Mouse (Mus musculus): Measurements from ENCODE around the gene Nucb2. TPM values are rescaled to one million over a fixed set of nuclear protein-coding genes. Genes with fewer than 3 reads are reported as not detected.

Nucb2 gene
- polyA plus RNA-seq, 1 experiment from 2014 or later = 17.3 TPM

DNA sequence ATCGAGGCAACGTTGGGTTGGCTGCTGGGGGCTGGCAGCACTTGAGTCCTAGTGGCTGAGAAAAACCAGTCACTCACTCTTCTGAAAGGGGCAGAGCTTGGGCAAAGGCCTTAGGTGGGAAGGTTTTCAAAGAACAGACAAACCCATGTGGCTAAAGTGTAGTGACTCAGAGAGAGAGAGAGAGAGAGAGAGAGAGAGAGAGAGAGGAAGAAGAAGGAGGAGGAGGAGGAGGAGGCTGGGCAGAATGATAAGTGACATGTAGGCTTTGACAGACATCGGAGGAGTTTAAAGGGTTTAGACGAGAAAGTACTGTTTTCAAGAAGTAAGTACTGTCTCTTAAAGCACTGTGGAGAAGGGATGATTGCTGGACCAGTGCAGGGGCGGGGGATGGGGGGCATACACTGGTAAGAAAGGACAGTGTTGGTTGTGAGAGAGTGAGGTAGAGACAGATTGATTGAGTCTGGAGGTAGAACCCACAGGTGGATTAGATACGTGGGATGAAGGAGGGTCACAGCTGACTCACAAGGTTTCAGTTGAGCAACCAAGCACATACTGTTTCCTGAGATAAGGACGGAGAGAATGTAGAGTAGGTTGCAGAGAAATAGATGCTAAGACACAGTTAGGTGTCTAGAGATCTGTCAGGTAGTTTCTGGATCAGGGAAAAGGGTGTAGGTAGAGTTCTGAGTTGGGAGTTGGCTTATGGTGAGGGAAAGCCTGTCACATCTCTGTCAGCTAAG lies 10.7 kb upstream of the Nucb2 start:
- Histone ChIP-seq H3K27me3 (no peaks in the 10 kb centered on the region), H3K27ac (replicated peaks) (no peak overlapping the region), H3K4me2 (replicated peaks) (no peak overlapping the region), H3K9ac (replicated peaks) (no peak overlapping the region), H3K4me1 (no peaks in the 10 kb centered on the region), H3K36me3 (no peaks in the 10 kb centered on the region), H3K9me3 (0 out of 2 replicates have a peak, but pooled peaks cover 3% of the 10 kb centered on the region), H3K4me3 (no peak overlapping the region)
- WGBS = 84% methylated on average over 7 of the region's 7 CpGs
- no peak for ATAC-seq (ENCODE audit: low FRiP score, low read depth)

DNA sequence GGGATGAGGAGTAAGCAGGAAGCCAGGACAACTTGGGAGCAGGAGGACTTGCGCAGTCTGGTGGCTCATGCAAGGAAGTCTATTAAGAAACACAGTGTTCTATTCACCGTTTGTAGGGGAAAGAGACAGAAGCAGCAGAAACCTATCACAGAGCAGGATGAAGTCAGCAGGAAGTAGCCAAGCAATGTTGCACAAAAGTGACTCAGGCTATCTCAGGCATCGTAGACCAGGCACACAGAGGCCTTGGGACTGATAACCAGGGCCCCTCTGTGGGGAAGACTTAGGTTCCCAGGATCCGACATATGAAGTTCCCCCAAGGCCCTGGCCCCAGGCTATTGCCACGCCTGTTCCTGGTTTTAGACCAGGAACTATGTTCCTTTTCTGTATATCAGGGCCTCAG lies 9.6 kb upstream of the Nucb2 start:
- WGBS = 86% methylated on average over 5 of the region's 5 CpGs
- Histone ChIP-seq H3K27me3 (no peaks in the 10 kb centered on the region), H3K4me2 (replicated peaks) (no peak overlapping the region), H3K36me3 (no peaks in the 10 kb centered on the region), H3K9ac (replicated peaks) (no peak overlapping the region), H3K9me3 (0 out of 2 replicates have a peak, but pooled peaks cover 3% of the 10 kb centered on the region), H3K27ac (replicated peaks) (no peak overlapping the region), H3K4me1 (no peaks in the 10 kb centered on the region), H3K4me3 (no peak overlapping the region)
- ATAC-seq (ENCODE audit: low FRiP score, low read depth) = no peak

GRCm38 (mm10) chr7:116496760-116497159 lies 7.4 kb upstream of the Nucb2 start:
- Histone ChIP-seq H3K4me2 (replicated peaks) (no peak overlapping the region), H3K4me3 (no peak overlapping the region), H3K27ac (replicated peaks) (no peak overlapping the region), H3K36me3 (no peaks in the 10 kb centered on the region), H3K9ac (replicated peaks) (no peak overlapping the region), H3K27me3 (no peaks in the 10 kb centered on the region), H3K9me3 (0 out of 2 replicates have a peak, but pooled peaks cover 3% of the 10 kb centered on the region), H3K4me1 (no peaks in the 10 kb centered on the region)
- ATAC-seq (ENCODE audit: low FRiP score, low read depth) = no peak
- WGBS = 92% methylated on average over 4 of the region's 4 CpGs

DNA sequence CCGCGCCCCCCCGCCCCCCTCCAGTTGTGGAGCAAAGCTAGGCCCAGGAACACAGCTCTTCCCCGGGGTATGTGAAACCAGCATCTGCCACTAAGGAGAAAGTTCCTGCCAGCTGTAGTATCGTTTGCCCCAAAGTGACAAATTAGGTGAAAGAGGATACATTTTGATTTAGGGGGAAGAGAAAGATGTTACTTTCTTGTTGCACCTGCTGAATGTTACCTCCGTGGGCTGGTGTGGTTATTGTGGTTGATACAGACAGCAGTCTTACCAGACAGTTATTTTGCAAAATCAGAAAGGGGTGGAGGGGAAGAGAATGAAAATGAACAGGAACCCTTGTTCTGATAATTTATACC lies 625 bp downstream of the Nucb2 start:
- Histone ChIP-seq H3K9me3 (no peaks in the 10 kb centered on the region), H3K27me3 (no peaks in the 10 kb centered on the region), H3K4me1 (peaks cover 12% of the 10 kb centered on the region), H3K27ac (replicated peaks) (peak overlapping the region; percentile 78; the same call in 1 of the 2 replicates), H3K9ac (replicated peaks) (peak overlapping the region; percentile 70), H3K4me2 (replicated peaks) (peak overlapping the region; percentile 76), H3K4me3 (peak overlapping the region; percentile 65), H3K36me3 (no peaks in the 10 kb centered on the region)
- no peak for ATAC-seq (ENCODE audit: low FRiP score, low read depth)
- 5% methylated on average over 6 of the region's 6 CpGs for WGBS

GRCm38 (mm10) chr7:116514030-116514429 lies 9.9 kb downstream of the Nucb2 start:
- Histone ChIP-seq H3K9ac (replicated peaks) (no peak overlapping the region), H3K36me3 (0 out of 2 replicates have a peak, but pooled peaks cover 3% of the 10 kb centered on the region), H3K27ac (replicated peaks) (no peak overlapping the region), H3K4me3 (no peak overlapping the region), H3K4me1 (no peaks in the 10 kb centered on the region), H3K27me3 (no peaks in the 10 kb centered on the region), H3K4me2 (replicated peaks) (no peak overlapping the region), H3K9me3 (no peaks in the 10 kb centered on the region)
- ATAC-seq (ENCODE audit: low FRiP score, low read depth) = no peak
- WGBS = 93% methylated on average over 5 of the region's 5 CpGs

- Histone ChIP-seq H3K27me3 (no peaks in the 10 kb centered on the region), H3K27ac (replicated peaks) (no peak overlapping the region), H3K9ac (replicated peaks) (no peak overlapping the region), H3K36me3 (0 out of 2 replicates have a peak, but pooled peaks cover 3% of the 10 kb centered on the region), H3K4me2 (replicated peaks) (no peak overlapping the region), H3K4me3 (no peak overlapping the region), H3K4me1 (no peaks in the 10 kb centered on the region), H3K9me3 (no peaks in the 10 kb centered on the region)
- ATAC-seq (ENCODE audit: low FRiP score, low read depth) = no peak
- WGBS = 86% methylated on average over 9 of the region's 9 CpGs
These were observed 10.4 kb downstream of the Nucb2 start for GRCm38 (mm10) chr7:116514546-116514945.

DNA sequence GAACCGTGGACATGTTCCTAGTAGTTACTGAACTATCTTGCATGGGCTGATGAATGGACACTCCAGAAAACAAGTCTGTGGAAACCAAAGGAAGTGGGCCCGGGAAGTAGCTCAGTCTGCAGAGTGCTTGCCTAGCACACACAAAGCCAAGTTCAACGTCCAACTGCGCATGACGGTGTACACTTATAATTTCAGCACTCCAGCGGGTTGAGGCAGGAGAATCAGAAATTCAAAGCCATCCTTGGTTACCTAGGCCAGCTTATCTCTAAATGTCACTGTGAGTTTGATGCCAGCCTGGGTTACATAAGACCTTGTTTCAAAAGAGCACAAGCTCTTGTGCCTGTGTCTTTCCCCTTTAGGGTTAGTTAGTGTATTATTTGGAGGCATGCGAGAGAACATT lies 10.9 kb downstream of the Nucb2 start:
- WGBS = 90% methylated on average over 7 of the region's 7 CpGs
- no peak overlapping the region for H3K4me3 ChIP-seq

DNA sequence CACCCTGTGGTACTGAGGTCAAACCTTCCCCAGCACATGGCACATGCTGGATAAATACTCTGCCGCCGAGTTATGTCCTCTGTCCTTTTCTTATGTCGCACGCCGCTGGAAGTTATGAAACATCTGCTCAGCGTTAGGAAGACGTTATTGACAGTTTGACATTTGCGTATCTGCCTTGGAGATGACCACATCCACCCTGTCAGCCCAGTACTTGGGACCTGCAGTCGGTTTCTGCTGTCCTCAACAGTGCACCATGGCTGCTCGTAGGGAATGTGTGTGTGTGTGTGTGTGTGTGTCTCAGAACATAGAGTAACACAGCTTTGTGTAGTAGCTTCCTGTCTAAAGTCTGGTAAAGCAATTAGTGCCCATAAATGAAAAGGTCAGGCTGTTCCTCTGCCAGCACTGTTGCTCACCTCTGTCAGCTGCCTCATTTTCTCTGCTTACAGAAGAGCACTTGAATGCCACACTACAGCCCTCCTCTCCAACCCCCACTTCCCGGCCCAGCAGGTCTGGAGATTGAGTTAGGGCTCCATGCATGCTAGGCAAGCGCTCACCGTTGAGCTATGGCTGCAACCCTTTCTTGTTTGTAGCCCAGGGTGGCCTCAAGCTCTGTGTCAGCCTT lies 11.5 kb downstream of the Nucb2 start:
- H3K4me1 ChIP-seq = no peaks in the 10 kb centered on the region
- no peak overlapping the region for H3K27ac ChIP-seq (replicated peaks)
- no peak overlapping the region for H3K4me3 ChIP-seq
- 0 out of 2 replicates have a peak, but pooled peaks cover 3% of the 10 kb centered on the region for H3K36me3 ChIP-seq
- no peak overlapping the region for H3K4me2 ChIP-seq (replicated peaks)
- H3K9me3 ChIP-seq = no peaks in the 10 kb centered on the region
- H3K9ac ChIP-seq (replicated peaks) = no peak overlapping the region
- no peaks in the 10 kb centered on the region for H3K27me3 ChIP-seq
- ATAC-seq (ENCODE audit: low FRiP score, low read depth) = no peak
- WGBS = 80% methylated on average over 13 of the region's 13 CpGs

More for the DNA sequence above, 10.9 kb downstream of the Nucb2 start:
- H3K9ac ChIP-seq (replicated peaks) = no peak overlapping the region
- H3K9me3 ChIP-seq = no peaks in the 10 kb centered on the region
- no peak for ATAC-seq (ENCODE audit: low FRiP score, low read depth)
- H3K27me3 ChIP-seq = no peaks in the 10 kb centered on the region
- 0 out of 2 replicates have a peak, but pooled peaks cover 3% of the 10 kb centered on the region for H3K36me3 ChIP-seq
- H3K4me2 ChIP-seq (replicated peaks) = no peak overlapping the region
- no peaks in the 10 kb centered on the region for H3K4me1 ChIP-seq
- no peak overlapping the region for H3K27ac ChIP-seq (replicated peaks)

DNA sequence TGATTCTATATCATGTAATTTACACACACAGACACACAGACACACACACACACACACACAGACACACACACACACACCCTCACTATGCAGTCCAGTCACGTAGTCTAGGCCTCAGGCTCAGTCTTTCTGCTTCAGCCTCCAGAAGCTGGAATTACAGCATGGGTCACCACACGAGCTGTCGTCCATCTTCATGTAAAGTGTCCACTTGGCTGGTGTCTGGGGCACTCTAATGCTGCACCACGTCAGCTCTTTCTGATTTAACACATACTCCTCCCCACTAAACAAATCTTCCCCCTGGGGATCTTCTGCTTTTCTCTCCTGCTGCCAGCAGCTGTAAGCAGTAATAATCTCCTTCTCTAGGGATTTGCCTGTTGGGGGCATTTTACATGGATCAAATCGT lies 13.1 kb downstream of the Nucb2 start:
- Histone ChIP-seq H3K36me3 (peaks cover 9% of the 10 kb centered on the region), H3K27ac (replicated peaks) (peak overlapping the region; percentile 35), H3K9ac (replicated peaks) (no peak overlapping the region), H3K4me1 (no peaks in the 10 kb centered on the region), H3K4me3 (no peak overlapping the region), H3K27me3 (no peaks in the 10 kb centered on the region), H3K9me3 (no peaks in the 10 kb centered on the region), H3K4me2 (replicated peaks) (no peak overlapping the region)
- 36% methylated on average over 5 of the region's 5 CpGs for WGBS
- peak; percentile 47; the same call in 1 of the 2 replicates for ATAC-seq (ENCODE audit: low FRiP score, low read depth)

DNA sequence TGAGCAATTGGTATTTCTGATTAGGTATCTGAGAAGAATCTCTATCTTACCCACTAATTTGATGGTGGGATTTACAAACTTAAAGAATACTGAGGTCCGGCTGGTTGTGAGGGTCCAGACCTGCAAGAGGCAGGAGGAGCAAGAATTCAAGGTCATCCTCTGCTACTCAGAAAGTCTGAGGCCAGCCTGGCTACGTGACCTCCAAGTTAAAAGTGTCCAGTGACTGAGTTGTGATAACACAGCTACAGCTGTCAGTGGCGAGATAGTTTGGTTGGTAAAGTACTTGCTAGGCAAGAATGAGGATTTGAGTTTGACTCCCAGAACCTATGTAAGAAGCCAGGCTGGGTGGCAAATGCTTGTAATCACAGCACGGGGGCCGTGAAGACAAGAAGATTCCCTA lies 14.0 kb downstream of the Nucb2 start:
- H3K4me3 ChIP-seq = no peak overlapping the region

DNA sequence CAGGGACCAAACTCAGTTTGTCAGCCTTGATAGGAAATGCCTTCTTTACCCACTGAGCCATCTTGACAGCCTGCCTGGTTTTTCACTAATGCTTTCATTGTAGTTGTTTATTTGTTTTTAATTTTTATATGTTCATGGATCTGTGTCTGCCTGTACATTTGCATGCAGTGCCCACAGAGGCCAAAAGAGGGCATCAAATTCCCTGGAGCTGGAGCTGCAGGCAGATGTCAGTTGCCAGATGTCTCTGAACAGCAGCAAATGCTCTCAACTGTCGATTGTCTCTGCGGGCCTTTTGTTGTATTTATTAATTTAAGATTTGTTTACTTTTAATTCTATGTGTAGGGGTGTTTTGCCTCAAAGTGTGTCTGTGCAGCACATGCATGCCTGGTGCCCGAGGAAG lies 15.6 kb downstream of the Nucb2 start:
- Histone ChIP-seq H3K4me2 (replicated peaks) (no peak overlapping the region), H3K4me3 (no peak overlapping the region), H3K27ac (replicated peaks) (no peak overlapping the region), H3K36me3 (peaks cover 28% of the 10 kb centered on the region), H3K9ac (replicated peaks) (no peak overlapping the region), H3K9me3 (no peaks in the 10 kb centered on the region), H3K4me1 (no peaks in the 10 kb centered on the region), H3K27me3 (no peaks in the 10 kb centered on the region)
- 57% methylated on average over 3 of the region's 3 CpGs for WGBS
- no peak for ATAC-seq (ENCODE audit: low FRiP score, low read depth)

More for the DNA sequence above, 14.0 kb downstream of the Nucb2 start:
- no peaks in the 10 kb centered on the region for H3K27me3 ChIP-seq
- H3K36me3 ChIP-seq = peaks cover 17% of the 10 kb centered on the region
- no peak overlapping the region for H3K4me2 ChIP-seq (replicated peaks)
- 91% methylated on average over 5 of the region's 5 CpGs for WGBS
- H3K9me3 ChIP-seq = no peaks in the 10 kb centered on the region
- no peaks in the 10 kb centered on the region for H3K4me1 ChIP-seq
- H3K27ac ChIP-seq (replicated peaks) = no peak overlapping the region
- no peak overlapping the region for H3K9ac ChIP-seq (replicated peaks)
- ATAC-seq (ENCODE audit: low FRiP score, low read depth) = no peak

- Histone ChIP-seq H3K4me3 (no peak overlapping the region), H3K4me1 (no peaks in the 10 kb centered on the region), H3K27ac (replicated peaks) (no peak overlapping the region), H3K4me2 (replicated peaks) (no peak overlapping the region), H3K27me3 (no peaks in the 10 kb centered on the region), H3K9ac (replicated peaks) (no peak overlapping the region), H3K36me3 (peaks cover 47% of the 10 kb centered on the region), H3K9me3 (no peaks in the 10 kb centered on the region)
- WGBS = 93% methylated on average over 2 of the region's 2 CpGs
- no peak for ATAC-seq (ENCODE audit: low FRiP score, low read depth)
These were observed 20.4 kb downstream of the Nucb2 start for GRCm38 (mm10) chr7:116524577-116524976.

All from midbrain, embryonic 12.5 days (tissue).